Mouse (Mus musculus) layer of hippocampus, postnatal 14 days (tissue): ENCODE measurements around the gene Zbtb43. TPM values are rescaled to one million over a fixed set of nuclear protein-coding genes. Genes with fewer than 3 reads are reported as not detected.

Experiments
- DNase-seq, 2 experiments: peaks; one replicate each; pipeline ENCODE4 v3.0.0; 2021 to 2022; ENCODE audit warnings: low spot score in 2 of 2, mixed read lengths in 1 of 2
- total RNA-seq, 2 experiments: library from RNA; stranded (reverse); gene quantifications; 2 replicates each; pipeline ENCODE4 v1.2.3; 2021

The Zbtb43 gene
- total RNA-seq, 2 experiments from 2014 or later = 22.0 to 26.3 TPM

GRCm38 (mm10) chr2:33455350-33455749 is 13.0 kb downstream of the Zbtb43 start:
- DNase-seq = no peak

GRCm38 (mm10) chr2:33454816-33455215 is 13.5 kb downstream of the Zbtb43 start:
- DNase-seq = no peak

GRCm38 (mm10) chr2:33453476-33453875 is 14.9 kb downstream of the Zbtb43 start:
- no peak for DNase-seq

GRCm38 (mm10) chr2:33452721-33453120 is 15.6 kb downstream of the Zbtb43 start:
- DNase-seq = no peak

GRCm38 (mm10) chr2:33452140-33452539 is 16.2 kb downstream of the Zbtb43 start:
- DNase-seq = no peak

GRCm38 (mm10) chr2:33451038-33451978 is 17.1 kb downstream of the Zbtb43 start:
- DNase-seq = no peak

- DNase-seq = no peak
Observed at GRCm38 (mm10) chr2:33449119-33449873, 19.1 kb downstream of the Zbtb43 start.

GRCm38 (mm10) chr2:33446796-33447195 is 21.6 kb downstream of the Zbtb43 start:
- no peak for DNase-seq

- DNase-seq = no peak
Observed at GRCm38 (mm10) chr2:33445741-33446140, 22.6 kb downstream of the Zbtb43 start.

GRCm38 (mm10) chr2:33444862-33445261 is 23.5 kb downstream of the Zbtb43 start:
- no peak for DNase-seq

GRCm38 (mm10) chr2:33444358-33444757 is 24.0 kb downstream of the Zbtb43 start:
- DNase-seq = peak in 1 of 2 experiments; percentile 70

GRCm38 (mm10) chr2:33442701-33443100 is 25.7 kb downstream of the Zbtb43 start:
- DNase-seq = no peak

GRCm38 (mm10) chr2:33440893-33441292 is 27.5 kb downstream of the Zbtb43 start:
- DNase-seq = no peak

GRCm38 (mm10) chr2:33439980-33440670 is 28.2 kb downstream of the Zbtb43 start:
- no peak for DNase-seq

- no peak for DNase-seq
Observed at GRCm38 (mm10) chr2:33439471-33439881, 28.9 kb downstream of the Zbtb43 start.

- DNase-seq = no peak
Observed at GRCm38 (mm10) chr2:33438377-33438776, 30.0 kb downstream of the Zbtb43 start.

GRCm38 (mm10) chr2:33437184-33437583 is 31.2 kb downstream of the Zbtb43 start:
- DNase-seq = no peak

GRCm38 (mm10) chr2:33436035-33436580 is 32.3 kb downstream of the Zbtb43 start:
- no peak for DNase-seq

- no peak for DNase-seq
Observed at GRCm38 (mm10) chr2:33435036-33435650, 33.2 kb downstream of the Zbtb43 start.

GRCm38 (mm10) chr2:33432877-33433276 is 35.5 kb downstream of the Zbtb43 start:
- no peak for DNase-seq
